Mouse (Mus musculus) forebrain, embryonic 13.5 days (tissue): Measurements from ENCODE around the gene Med9. TPM values are rescaled to one million over a fixed set of nuclear protein-coding genes. Genes with fewer than 3 reads are reported as not detected.
A peak's percentile ranks its signal among the peaks of the same experiment; 100 is the strongest.
"Not testable (repeated sequence)": the region's sequence is repeated elsewhere in the genome, so short reads cannot be mapped to it uniquely, and the experiment has no call there.

ENCODE experiments used
- ATAC-seq: fragments of 200-750 bp; cut with Nextera tagmentation; 2 replicates; pipeline ENCODE4 v1.8.0; 2017
- H3K27ac ChIP-seq: fragments of 300-500 bp; sonication (generic); 2 replicates; pipeline ENCODE4 v1.5.1; 2015; ENCODE audit warnings: inconsistent platforms, mild to moderate bottlenecking, moderate library complexity
- H3K27me3 ChIP-seq: fragments of 300-500 bp; sonication (generic); 2 replicates; pipeline ENCODE4 v1.6.1; 2015; ENCODE audit warnings: mild to moderate bottlenecking, inconsistent platforms
- H3K36me3 ChIP-seq: fragments of 300-500 bp; sonication (generic); 2 replicates; pipeline ENCODE4 v1.6.1; 2015; ENCODE audit warnings: mild to moderate bottlenecking, inconsistent platforms; ENCODE audit not compliant: poor library complexity, severe bottlenecking
- H3K4me1 ChIP-seq: fragments of 300-500 bp; sonication (generic); 2 replicates; pipeline ENCODE4 v1.6.1; 2015; ENCODE audit warnings: inconsistent platforms
- H3K4me2 ChIP-seq: fragments of 300-500 bp; sonication (generic); 2 replicates; pipeline ENCODE4 v1.6.1; 2015; ENCODE audit warnings: inconsistent platforms, mild to moderate bottlenecking, moderate library complexity
- H3K4me3 ChIP-seq: fragments of 300-500 bp; sonication (generic); 2 replicates; pipeline ENCODE4 v1.5.1; 2015; ENCODE audit warnings: mild to moderate bottlenecking, inconsistent platforms
- H3K9ac ChIP-seq: fragments of 300-500 bp; sonication (generic); 2 replicates; pipeline ENCODE4 v1.6.1; 2015; ENCODE audit warnings: mild to moderate bottlenecking, inconsistent platforms
- H3K9me3 ChIP-seq: fragments of 300-500 bp; sonication (generic); replicated peaks from 2 replicates; pipeline ENCODE4 v1.6.1; 2016; ENCODE audit warnings: inconsistent platforms
- WGBS: fragments of 180-500 bp; shearing (Covaris S2); methylation state at CpG from one replicate; pipeline ENCODE4 v1.1.7; 2015; 5-methylcytosine and 5-hydroxymethylcytosine counted together
- polyA plus RNA-seq: library from polyadenylated mRNA; unstranded; fragments of >200 nt; fragmentation: Nextera tagmentation; extraction: Ambion mirVana; gene quantifications from 2 replicates; pipeline ENCODE4 v1.2.1, GENCODE M21; 2015

Gene Med9
- polyA plus RNA-seq, 1 experiment from 2014 or later, result 41.9 TPM

- ATAC-seq, result no peak
- H3K27ac ChIP-seq, result no peak overlapping the region
- 80% methylated on average over 5 of the region's 5 CpGs for WGBS
- H3K4me2 ChIP-seq, result no peak overlapping the region
- H3K9ac ChIP-seq, result no peak overlapping the region
- no peaks in the 10 kb centered on the region for H3K27me3 ChIP-seq
- H3K36me3 ChIP-seq, result no peaks in the 10 kb centered on the region
- H3K4me1 ChIP-seq, result no peaks in the 10 kb centered on the region
- H3K4me3 ChIP-seq, result no peak overlapping the region
- no peaks in the 10 kb centered on the region for H3K9me3 ChIP-seq
Observed at GRCm38 (mm10) chr11:59920331-59920730, 27.7 kb upstream of the Med9 start.

DNA sequence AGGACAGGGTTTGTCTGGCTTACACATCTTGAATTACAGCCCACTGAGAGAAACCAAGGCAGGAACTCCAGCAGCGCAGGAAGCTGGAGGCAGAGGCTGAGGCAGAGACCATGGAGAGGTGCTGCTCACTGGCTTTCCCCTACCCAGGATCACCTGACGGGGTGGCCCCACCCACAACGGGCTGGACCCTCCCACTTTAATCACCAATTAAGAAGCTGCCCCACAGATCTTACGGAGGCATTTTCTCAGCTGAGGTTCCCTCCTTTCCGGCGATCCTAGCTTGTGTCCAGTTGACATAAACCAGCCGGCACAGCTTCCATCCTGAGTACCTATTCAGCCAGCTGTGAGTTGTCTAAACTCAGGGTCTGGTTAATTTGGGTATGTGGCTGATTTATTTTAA, 26.7 kb upstream of the Med9 start:
- Histone ChIP-seq H3K9me3 (no peaks in the 10 kb centered on the region), H3K4me2 (no peak overlapping the region), H3K27me3 (no peaks in the 10 kb centered on the region), H3K4me3 (no peak overlapping the region), H3K27ac (no peak overlapping the region), H3K4me1 (no peaks in the 10 kb centered on the region), H3K9ac (no peak overlapping the region), H3K36me3 (no peaks in the 10 kb centered on the region)
- ATAC-seq, result no peak
- 14% methylated on average over 7 of the region's 7 CpGs for WGBS

- WGBS, result 41% methylated on average over 4 of the region's 4 CpGs
- no peak overlapping the region for H3K9ac ChIP-seq
- 0 out of 2 replicates have a peak, but pooled peaks cover 3% of the 10 kb centered on the region for H3K27me3 ChIP-seq
- no peak overlapping the region for H3K27ac ChIP-seq
- H3K4me1 ChIP-seq, result peaks cover 4% of the 10 kb centered on the region; the same call in 1 of the 2 replicates
- H3K4me3 ChIP-seq, result no peak overlapping the region
- ATAC-seq, result no peak
- H3K9me3 ChIP-seq, result no peaks in the 10 kb centered on the region
- no peaks in the 10 kb centered on the region for H3K36me3 ChIP-seq
- no peak overlapping the region for H3K4me2 ChIP-seq
Observed at GRCm38 (mm10) chr11:59930031-59930430, 18.0 kb upstream of the Med9 start.

- Histone ChIP-seq H3K9ac (no peak overlapping the region), H3K4me3 (no peak overlapping the region), H3K27me3 (0 out of 2 replicates have a peak, but pooled peaks cover 3% of the 10 kb centered on the region), H3K9me3 (no peaks in the 10 kb centered on the region), H3K36me3 (no peaks in the 10 kb centered on the region), H3K27ac (no peak overlapping the region), H3K4me1 (peaks cover 4% of the 10 kb centered on the region; the same call in 1 of the 2 replicates), H3K4me2 (no peak overlapping the region)
- ATAC-seq, result no peak
- 74% methylated on average over 9 of the region's 9 CpGs for WGBS
Observed at GRCm38 (mm10) chr11:59932560-59933337, 15.3 kb upstream of the Med9 start.

DNA sequence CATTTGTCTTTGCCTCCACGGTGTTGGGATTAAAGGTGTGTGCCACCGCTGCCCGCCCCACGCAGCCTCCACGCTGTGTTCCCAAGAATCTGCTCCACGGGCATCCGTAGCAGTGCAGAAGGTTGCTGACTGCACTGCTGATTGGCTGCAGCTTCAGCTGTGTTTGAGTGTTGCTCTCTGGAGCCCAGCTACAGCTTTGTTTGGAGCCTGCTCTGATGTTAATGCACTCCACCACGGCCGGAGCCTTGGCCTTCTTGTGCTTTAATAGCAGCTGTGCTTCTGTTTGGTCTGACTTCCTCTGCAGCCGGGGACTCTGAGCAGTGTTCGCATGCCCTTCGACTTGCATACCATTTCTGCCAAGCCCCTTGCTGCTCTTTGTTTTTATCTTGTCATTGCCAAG, 14.1 kb upstream of the Med9 start:
- H3K36me3 ChIP-seq, result no peaks in the 10 kb centered on the region
- H3K9ac ChIP-seq, result no peak overlapping the region; the same call in 1 of the 2 replicates
- H3K27ac ChIP-seq, result no peak overlapping the region
- ATAC-seq, result no peak
- no peaks in the 10 kb centered on the region for H3K9me3 ChIP-seq
- 43% methylated on average over 12 of the region's 12 CpGs for WGBS
- 0 out of 2 replicates have a peak, but pooled peaks cover 3% of the 10 kb centered on the region for H3K27me3 ChIP-seq
- H3K4me3 ChIP-seq, result no peak overlapping the region
- H3K4me2 ChIP-seq, result no peak overlapping the region
- H3K4me1 ChIP-seq, result peaks cover 4% of the 10 kb centered on the region; the same call in 1 of the 2 replicates

DNA sequence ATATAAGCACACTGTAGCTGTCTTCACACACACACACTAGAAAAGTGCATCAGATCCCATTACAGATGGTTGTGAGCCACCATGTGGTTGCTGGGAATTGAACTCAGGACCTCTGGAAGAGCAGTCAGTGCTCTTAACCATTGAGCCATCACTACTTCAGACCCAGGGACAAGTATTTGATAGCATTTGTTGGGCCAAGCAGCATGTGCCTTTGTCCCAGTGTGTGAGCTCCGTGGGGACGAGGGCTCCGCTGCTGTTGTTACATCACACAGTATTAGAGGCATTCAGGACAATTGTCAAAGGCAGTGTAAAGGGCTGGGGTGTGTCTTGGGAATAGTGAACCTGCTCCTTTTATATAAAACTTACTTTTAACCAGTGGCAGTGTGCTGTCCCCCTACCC, 11.0 kb upstream of the Med9 start:
- no peak overlapping the region for H3K27ac ChIP-seq
- no peaks in the 10 kb centered on the region; the same call in 1 of the 2 replicates for H3K9me3 ChIP-seq
- no peak for ATAC-seq
- WGBS, result 71% methylated on average over 3 of the region's 3 CpGs
- H3K9ac ChIP-seq, result no peak overlapping the region
- no peaks in the 10 kb centered on the region for H3K36me3 ChIP-seq
- no peak overlapping the region for H3K4me2 ChIP-seq
- no peak overlapping the region for H3K4me3 ChIP-seq
- H3K27me3 ChIP-seq, result no peaks in the 10 kb centered on the region
- peaks cover 4% of the 10 kb centered on the region; the same call in 1 of the 2 replicates for H3K4me1 ChIP-seq

- H3K4me2 ChIP-seq, result no peak overlapping the region
- WGBS, result 37% methylated on average over 2 of the region's 2 CpGs
- no peak overlapping the region for H3K9ac ChIP-seq
- no peaks in the 10 kb centered on the region for H3K27me3 ChIP-seq
- no peaks in the 10 kb centered on the region; the same call in 1 of the 2 replicates for H3K9me3 ChIP-seq
- ATAC-seq, result no peak
- no peak overlapping the region for H3K27ac ChIP-seq
- no peak overlapping the region for H3K4me3 ChIP-seq
- H3K36me3 ChIP-seq, result no peaks in the 10 kb centered on the region
- peaks cover 4% of the 10 kb centered on the region; the same call in 1 of the 2 replicates for H3K4me1 ChIP-seq
Observed at GRCm38 (mm10) chr11:59937615-59938014, 10.4 kb upstream of the Med9 start.

- Histone ChIP-seq H3K9me3 (no peaks in the 10 kb centered on the region; the same call in 1 of the 2 replicates), H3K4me2 (no peak overlapping the region), H3K4me3 (no peak overlapping the region), H3K9ac (no peak overlapping the region), H3K27me3 (no peaks in the 10 kb centered on the region), H3K27ac (no peak overlapping the region), H3K4me1 (no peaks in the 10 kb centered on the region), H3K36me3 (no peaks in the 10 kb centered on the region)
- no peak for ATAC-seq
- WGBS, result 83% methylated on average over 1 of the region's 1 CpGs
Observed at GRCm38 (mm10) chr11:59939821-59940220, 8.2 kb upstream of the Med9 start.

- Histone ChIP-seq H3K27me3 (no peaks in the 10 kb centered on the region), H3K9ac (no peak overlapping the region), H3K4me3 (no peak overlapping the region), H3K36me3 (no peaks in the 10 kb centered on the region), H3K4me1 (no peaks in the 10 kb centered on the region), H3K4me2 (no peak overlapping the region), H3K27ac (no peak overlapping the region), H3K9me3 (no peaks in the 10 kb centered on the region; the same call in 1 of the 2 replicates)
- WGBS, result 68% methylated on average over 3 of the region's 3 CpGs
- ATAC-seq, result no peak
Observed at GRCm38 (mm10) chr11:59940645-59941044, 7.4 kb upstream of the Med9 start.

GRCm38 (mm10) chr11:59941391-59941790, 6.6 kb upstream of the Med9 start:
- no peak overlapping the region for H3K27ac ChIP-seq
- no peak overlapping the region for H3K4me3 ChIP-seq
- H3K4me1 ChIP-seq, result no peaks in the 10 kb centered on the region
- no peaks in the 10 kb centered on the region for H3K36me3 ChIP-seq
- 18% methylated on average over 3 of the region's 3 CpGs for WGBS
- H3K27me3 ChIP-seq, result no peaks in the 10 kb centered on the region
- no peaks in the 10 kb centered on the region; the same call in 1 of the 2 replicates for H3K9me3 ChIP-seq
- no peak for ATAC-seq
- H3K9ac ChIP-seq, result no peak overlapping the region
- no peak overlapping the region for H3K4me2 ChIP-seq

DNA sequence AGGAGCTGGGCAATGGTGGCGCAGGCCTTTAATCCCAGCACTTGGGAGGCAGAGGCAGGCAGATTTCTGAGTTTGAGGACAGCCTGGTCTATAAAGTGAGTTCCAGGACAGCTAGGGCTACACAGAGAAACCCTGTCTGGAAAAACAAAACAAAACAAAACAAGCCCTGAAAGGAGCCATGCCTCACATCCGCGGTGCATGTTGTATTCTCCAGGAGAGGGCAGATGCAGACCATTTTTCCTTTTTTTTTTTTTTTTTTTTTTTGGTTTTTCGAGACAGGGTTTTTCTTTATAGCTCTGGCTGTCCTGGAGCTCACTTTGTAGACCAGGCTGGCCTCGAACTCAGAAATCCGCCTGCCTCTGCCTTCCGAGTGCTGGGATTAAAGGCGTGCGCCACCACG, 3.2 kb upstream of the Med9 start:
- ATAC-seq, H3K27me3 ChIP-seq, H3K4me3 ChIP-seq, H3K4me2 ChIP-seq, H3K27ac ChIP-seq, H3K36me3 ChIP-seq, H3K9ac ChIP-seq, H3K9me3 ChIP-seq: not testable (repeated sequence)
- 86% methylated on average over 10 of the region's 10 CpGs for WGBS
- peaks cover 19% of the 10 kb centered on the region for H3K4me1 ChIP-seq

DNA sequence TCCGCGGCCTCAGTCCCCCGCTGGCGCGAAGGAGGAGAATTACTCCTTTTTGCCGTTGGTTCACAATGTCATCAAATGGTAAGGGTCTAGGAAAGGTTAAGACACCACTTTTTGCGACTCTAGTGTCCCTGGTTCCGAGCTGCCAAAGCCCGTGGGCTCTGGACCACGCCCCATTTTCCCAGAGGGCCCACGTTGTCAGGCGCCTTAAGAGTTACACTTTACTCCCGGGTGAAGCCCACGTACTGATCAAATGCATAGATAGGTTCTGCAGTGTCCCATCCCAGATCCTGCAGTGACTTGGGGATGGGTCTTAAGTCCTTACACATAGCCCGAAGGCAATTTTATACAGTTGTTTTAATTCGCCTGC, 378 bp downstream of the Med9 start:
- H3K4me3 ChIP-seq, result peak overlapping the region; percentile 72
- H3K4me2 ChIP-seq, result peak overlapping the region; percentile 84
- H3K4me1 ChIP-seq, result peaks cover 23% of the 10 kb centered on the region
- no peaks in the 10 kb centered on the region for H3K27me3 ChIP-seq
- H3K9ac ChIP-seq, result peak overlapping the region; percentile 97
- H3K27ac ChIP-seq, result peak overlapping the region; percentile 66; the same call in 1 of the 2 replicates
- no peaks in the 10 kb centered on the region for H3K9me3 ChIP-seq
- ATAC-seq, result peak; percentile 46
- WGBS, result 2% methylated on average over 16 of the region's 16 CpGs
- no peaks in the 10 kb centered on the region for H3K36me3 ChIP-seq
